Mouse (Mus musculus): ENCODE measurements at regions not wholly inside any gene's neighbourhood (a gene's known extent, or its start where the extent isn't known, plus 50 kb on each side); places are given as distances from the start of the nearest gene placed in this dataset.

DNA sequence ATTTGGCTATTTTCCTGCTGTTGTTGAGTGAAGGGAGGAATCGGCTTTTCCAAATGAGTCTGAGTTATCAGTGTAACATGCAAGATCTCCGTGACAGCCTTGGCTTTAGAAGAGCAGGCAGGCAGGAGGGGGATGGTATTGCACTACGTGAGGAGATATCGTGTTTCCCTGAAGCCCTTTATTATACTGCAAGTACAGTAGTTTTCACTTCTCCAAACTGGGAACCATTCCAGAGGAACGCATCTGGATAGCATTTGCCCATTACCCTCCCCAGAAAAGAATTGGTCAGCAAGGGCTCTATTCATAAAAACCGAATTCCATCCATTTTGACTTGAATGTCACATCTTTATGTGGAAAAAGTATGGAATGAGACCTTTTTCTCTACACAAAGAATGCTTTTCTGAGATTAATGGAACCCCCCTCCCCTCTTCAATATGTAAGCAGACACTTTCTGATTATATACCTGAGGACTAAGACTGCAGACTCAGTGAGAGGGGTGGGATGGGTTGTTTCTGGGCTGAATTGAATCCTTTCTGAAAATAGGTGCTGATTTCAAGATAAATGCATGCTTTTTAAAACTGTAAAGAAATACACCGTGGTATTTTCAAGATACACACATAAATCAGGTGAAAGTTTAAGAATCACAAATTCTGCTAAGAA, 571.8 kb downstream of the Car8 start:
- TF ChIP-seq CTCF (IDR thresholded peaks at IDR 0.05; ENCODE audit: low read depth) (no peak), EP300 (IDR thresholded peaks at IDR 0.05; ENCODE audit: low read depth) (no peak)

All from heart, postnatal 0 days (tissue).